Mouse (Mus musculus) liver, embryonic 11.5 days (tissue): ENCODE measurements at regions not wholly inside any gene's neighbourhood (a gene's known extent, or its start where the extent isn't known, plus 50 kb on each side); places are given as distances from the start of the nearest gene placed in this dataset.

ENCODE experiments used
- ATAC-seq: fragments of 200-750 bp; cut with Nextera tagmentation; replicated peaks from 2 replicates; pipeline ENCODE4 v1.8.0; 2017; ENCODE audit warnings: moderate number of reproducible peaks, mild to moderate bottlenecking, moderate TSS enrichment, moderate library complexity; ENCODE audit not compliant: low FRiP score
- DNase-seq: peaks from one replicate; pipeline ENCODE4 v3.0.0-alpha.2; 2017; ENCODE audit warnings: low spot score
- H3K27ac ChIP-seq: fragments of 300-500 bp; sonication (generic); 2 replicates; pipeline ENCODE4 v1.5.1; 2014; ENCODE audit warnings: mild to moderate bottlenecking, low read depth, low read length, control low read depth
- H3K27me3 ChIP-seq: fragments of 300-500 bp; sonication (generic); replicated peaks from 2 replicates; pipeline ENCODE4 v1.6.1; 2014; ENCODE audit warnings: low read length, mixed read lengths; ENCODE audit not compliant: control insufficient read depth, insufficient read depth
- H3K36me3 ChIP-seq: fragments of 300-500 bp; sonication (generic); 2 replicates; pipeline ENCODE4 v1.6.1; 2014; ENCODE audit warnings: mild to moderate bottlenecking, low read length, moderate library complexity, mixed read lengths; ENCODE audit not compliant: control insufficient read depth, insufficient read depth
- H3K4me1 ChIP-seq: fragments of 300-500 bp; sonication (generic); replicated peaks from 2 replicates; pipeline ENCODE4 v1.6.1; 2014; ENCODE audit warnings: low read length, mixed read lengths; ENCODE audit not compliant: control insufficient read depth, insufficient read depth
- H3K4me2 ChIP-seq: fragments of 300-500 bp; sonication (generic); 2 replicates; pipeline ENCODE4 v1.6.1; 2014; ENCODE audit warnings: mild to moderate bottlenecking, control low read depth, moderate library complexity
- H3K4me3 ChIP-seq: fragments of 300-500 bp; sonication (generic); 2 replicates; pipeline ENCODE4 v1.5.1; 2014; ENCODE audit warnings: low read depth, low read length, control low read depth
- H3K9ac ChIP-seq: fragments of 300-500 bp; sonication (generic); 2 replicates; pipeline ENCODE4 v1.6.1; 2014; ENCODE audit warnings: low read depth, low read length, control low read depth
- H3K9me3 ChIP-seq: fragments of 300-500 bp; sonication (generic); 2 replicates; pipeline ENCODE4 v1.6.1; 2016; ENCODE audit warnings: low read length, inconsistent platforms, mixed read lengths; ENCODE audit not compliant: control insufficient read depth
- WGBS: fragments of 180-500 bp; shearing (Covaris S2); extraction: QIAGEN DNeasy Blood & Tissue Kit; methylation state at CpG from one replicate; pipeline ENCODE4 v1.1.7; 2014; 5-methylcytosine and 5-hydroxymethylcytosine counted together

DNA sequence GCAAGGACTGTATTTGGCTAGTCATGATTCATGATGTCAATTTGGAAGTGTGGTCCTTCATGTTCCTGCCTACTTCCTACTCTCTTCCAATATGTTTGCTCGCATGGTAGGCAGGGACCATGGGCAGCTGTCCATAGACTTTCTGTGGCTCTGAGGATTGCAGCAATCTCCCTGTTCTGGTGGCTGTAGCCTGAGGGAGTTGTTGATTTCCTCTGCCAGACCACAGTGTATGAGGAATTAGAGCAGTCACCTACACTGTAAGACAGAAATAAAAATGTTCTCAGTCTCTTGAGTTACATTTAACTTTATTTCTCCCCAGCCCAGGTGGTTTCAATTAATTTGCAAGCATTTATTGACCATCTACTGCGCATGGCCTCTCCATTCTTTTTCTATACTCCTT lies 190.5 kb downstream of the 4930564D02Rik start:
- Histone ChIP-seq H3K4me3 (no peak overlapping the region), H3K4me2 (no peak overlapping the region), H3K36me3 (no peaks in the 10 kb centered on the region), H3K9me3 (no peaks in the 10 kb centered on the region), H3K27me3 (no peaks in the 10 kb centered on the region), H3K27ac (no peak overlapping the region), H3K9ac (no peak overlapping the region), H3K4me1 (no peaks in the 10 kb centered on the region)
- WGBS = 76% methylated on average over 2 of the region's 2 CpGs
- DNase-seq = no peak
- no peak for ATAC-seq

- ATAC-seq = no peak
- Histone ChIP-seq H3K9me3 (no peaks in the 10 kb centered on the region), H3K4me1 (no peaks in the 10 kb centered on the region), H3K27ac (no peak overlapping the region), H3K9ac (no peak overlapping the region), H3K4me3 (no peak overlapping the region), H3K36me3 (no peaks in the 10 kb centered on the region), H3K4me2 (no peak overlapping the region), H3K27me3 (no peaks in the 10 kb centered on the region)
- WGBS = 40% methylated on average over 4 of the region's 4 CpGs
- peak; percentile 46 for DNase-seq
Measured at GRCm38 (mm10) chr3:105275241-105275640, 176.9 kb upstream of the Kcnd3 start.

- no peak for DNase-seq
- Histone ChIP-seq H3K27ac (no peak overlapping the region), H3K4me1 (no peaks in the 10 kb centered on the region), H3K9me3 (no peaks in the 10 kb centered on the region), H3K27me3 (no peaks in the 10 kb centered on the region), H3K4me2 (no peak overlapping the region), H3K9ac (no peak overlapping the region), H3K36me3 (no peaks in the 10 kb centered on the region), H3K4me3 (no peak overlapping the region)
- ATAC-seq = no peak
- WGBS = 76% methylated on average over 5 of the region's 5 CpGs
Measured at GRCm38 (mm10) chr3:105280971-105281370, 171.2 kb upstream of the Kcnd3 start.

DNA sequence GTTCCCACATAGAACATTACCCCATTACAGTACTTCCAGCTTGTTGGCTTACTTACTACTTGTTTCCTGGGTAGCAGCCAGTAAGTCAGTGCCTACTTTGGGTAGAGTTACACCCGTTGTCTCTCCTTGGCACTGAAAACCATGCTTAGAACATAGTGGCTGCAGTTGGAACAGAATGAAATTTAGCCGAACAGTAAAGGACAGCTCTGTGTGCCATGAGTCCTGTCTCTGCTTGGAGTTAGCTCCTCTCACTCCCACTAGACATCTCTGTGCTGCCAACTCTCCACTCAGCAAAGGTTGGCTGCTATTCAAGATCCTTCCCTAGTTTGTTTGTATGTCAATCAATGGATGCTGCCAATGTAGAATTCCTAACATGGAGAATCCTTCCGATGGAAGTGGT lies 170.4 kb upstream of the Kcnd3 start:
- no peak overlapping the region for H3K4me2 ChIP-seq
- H3K9me3 ChIP-seq = no peaks in the 10 kb centered on the region
- H3K9ac ChIP-seq = no peak overlapping the region
- no peak overlapping the region for H3K27ac ChIP-seq
- no peaks in the 10 kb centered on the region for H3K36me3 ChIP-seq
- H3K27me3 ChIP-seq = no peaks in the 10 kb centered on the region
- no peaks in the 10 kb centered on the region for H3K4me1 ChIP-seq
- no peak overlapping the region for H3K4me3 ChIP-seq
- ATAC-seq (no peak), DNase-seq (no peak)
- 72% methylated on average over 3 of the region's 3 CpGs for WGBS

DNA sequence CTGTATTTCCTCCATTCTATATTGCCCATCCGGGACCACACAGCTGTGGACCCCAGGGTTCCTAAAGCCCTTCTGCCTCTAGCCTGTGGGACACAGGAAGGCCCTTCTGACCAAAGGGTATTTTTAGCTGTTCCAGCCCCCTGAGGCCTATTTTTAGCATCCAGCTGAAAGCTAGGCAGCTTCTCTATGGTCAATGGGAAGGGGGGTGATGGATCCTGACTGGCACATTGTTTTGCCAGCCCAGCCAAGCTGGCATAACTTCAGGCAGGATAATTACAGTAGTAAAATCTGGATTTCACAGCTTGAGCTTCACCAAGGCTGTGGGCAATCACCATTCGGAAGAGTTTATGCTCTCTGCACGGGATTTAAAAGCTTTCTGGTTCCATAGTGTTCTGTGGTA lies 153.9 kb upstream of the Kcnd3 start:
- no peaks in the 10 kb centered on the region for H3K36me3 ChIP-seq
- no peaks in the 10 kb centered on the region for H3K9me3 ChIP-seq
- WGBS = 70% methylated on average over 3 of the region's 3 CpGs
- no peaks in the 10 kb centered on the region for H3K4me1 ChIP-seq
- H3K27ac ChIP-seq = no peak overlapping the region
- ATAC-seq (no peak), DNase-seq (no peak)
- no peak overlapping the region for H3K4me3 ChIP-seq
- no peaks in the 10 kb centered on the region for H3K27me3 ChIP-seq
- no peak overlapping the region for H3K4me2 ChIP-seq
- H3K9ac ChIP-seq = no peak overlapping the region

DNA sequence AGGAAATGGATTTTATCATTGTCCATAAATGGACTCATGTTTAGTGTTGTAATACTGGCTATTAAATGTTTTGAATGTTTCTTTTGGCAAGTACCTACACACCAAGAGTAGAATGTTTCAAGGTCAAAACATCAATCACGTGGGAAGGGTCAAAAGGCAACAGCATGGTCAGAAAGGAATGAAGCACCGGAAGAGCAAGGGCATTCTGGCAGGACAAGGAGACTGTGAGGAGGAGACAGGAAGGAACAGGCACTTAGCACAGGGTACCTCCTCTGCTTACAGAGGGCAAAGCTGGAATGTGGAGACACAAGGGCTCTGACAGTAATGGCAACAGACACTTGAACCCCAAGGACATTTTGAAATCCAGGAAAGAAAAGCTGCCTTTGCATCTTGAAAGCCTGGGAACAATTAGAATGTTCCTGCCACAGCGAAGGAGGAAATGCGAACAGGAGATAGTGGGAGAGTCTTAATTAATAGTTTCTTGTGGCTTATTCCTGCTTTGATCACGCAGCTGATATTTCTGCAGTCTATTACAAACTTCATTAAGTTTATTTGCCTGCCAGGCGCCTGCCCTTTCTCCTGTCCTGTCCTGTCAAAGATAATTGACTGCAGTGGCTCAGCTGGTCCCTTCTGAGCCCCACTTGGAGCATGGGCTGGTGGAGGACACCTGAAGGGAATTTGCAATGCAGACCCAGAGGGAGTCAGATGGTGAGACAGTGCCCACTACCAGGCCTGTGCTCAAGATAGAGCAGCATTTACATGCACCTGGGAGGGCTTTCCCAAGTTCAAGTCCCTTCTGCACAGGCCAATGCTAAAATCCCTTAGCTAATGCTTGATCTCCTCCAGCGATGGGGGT lies 151.2 kb upstream of the Kcnd3 start:
- H3K4me2 ChIP-seq = no peak overlapping the region
- no peaks in the 10 kb centered on the region for H3K4me1 ChIP-seq
- H3K27me3 ChIP-seq = no peaks in the 10 kb centered on the region
- no peak overlapping the region for H3K4me3 ChIP-seq
- no peaks in the 10 kb centered on the region for H3K9me3 ChIP-seq
- no peak for ATAC-seq
- H3K27ac ChIP-seq = no peak overlapping the region
- 53% methylated on average over 7 of the region's 7 CpGs for WGBS
- H3K9ac ChIP-seq = no peak overlapping the region
- H3K36me3 ChIP-seq = no peaks in the 10 kb centered on the region
- DNase-seq = no peak

DNA sequence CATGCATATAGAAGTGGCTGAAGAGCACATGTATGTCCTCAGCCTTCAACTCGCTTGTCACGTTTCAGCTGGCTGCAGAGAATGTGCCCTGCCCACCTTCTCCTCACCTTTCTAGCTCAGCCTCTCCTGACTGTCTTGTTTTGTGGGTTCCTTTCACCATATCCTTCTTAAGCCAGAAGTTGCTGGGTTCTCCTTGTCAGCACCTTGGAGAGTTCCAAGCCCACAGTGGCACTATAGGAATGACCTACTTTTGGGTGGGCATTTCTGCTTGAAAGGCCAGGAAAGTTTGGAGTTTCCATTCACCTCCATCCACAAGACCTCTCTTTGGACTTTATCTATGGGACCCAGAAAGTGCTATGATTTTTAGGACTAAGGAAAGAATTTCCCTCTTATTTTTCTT lies 144.5 kb upstream of the Kcnd3 start:
- DNase-seq (no peak), ATAC-seq (no peak)
- Histone ChIP-seq H3K27me3 (no peaks in the 10 kb centered on the region), H3K27ac (no peak overlapping the region), H3K4me3 (no peak overlapping the region), H3K36me3 (no peaks in the 10 kb centered on the region), H3K4me1 (no peaks in the 10 kb centered on the region), H3K9me3 (no peaks in the 10 kb centered on the region), H3K9ac (no peak overlapping the region), H3K4me2 (no peak overlapping the region)
- WGBS = 67% methylated on average over 2 of the region's 2 CpGs

GRCm38 (mm10) chr3:105309020-105309419 lies 143.1 kb upstream of the Kcnd3 start:
- H3K27ac ChIP-seq = no peak overlapping the region
- 79% methylated on average over 2 of the region's 2 CpGs for WGBS
- H3K36me3 ChIP-seq = no peaks in the 10 kb centered on the region
- no peak overlapping the region for H3K4me2 ChIP-seq
- H3K9me3 ChIP-seq = no peaks in the 10 kb centered on the region
- H3K4me1 ChIP-seq = no peaks in the 10 kb centered on the region
- DNase-seq = no peak
- no peaks in the 10 kb centered on the region for H3K27me3 ChIP-seq
- no peak overlapping the region for H3K4me3 ChIP-seq
- ATAC-seq = no peak
- no peak overlapping the region for H3K9ac ChIP-seq

- 87% methylated on average over 4 of the region's 4 CpGs for WGBS
- Histone ChIP-seq H3K36me3 (no peaks in the 10 kb centered on the region), H3K4me3 (no peak overlapping the region), H3K9me3 (no peaks in the 10 kb centered on the region), H3K9ac (no peak overlapping the region), H3K4me2 (no peak overlapping the region), H3K4me1 (no peaks in the 10 kb centered on the region), H3K27ac (no peak overlapping the region), H3K27me3 (no peaks in the 10 kb centered on the region)
- ATAC-seq (no peak), DNase-seq (no peak)
Measured at GRCm38 (mm10) chr3:105353268-105353667, 98.9 kb upstream of the Kcnd3 start.
